Mouse (Mus musculus): ENCODE results near the gene Tmco5. TPM values are rescaled to one million over a fixed set of nuclear protein-coding genes. Genes with fewer than 3 reads are reported as not detected.

The Tmco5 gene
- polyA plus RNA-seq (2012; ENCODE audit: low replicate concordance): not detected in 2 replicates

DNA sequence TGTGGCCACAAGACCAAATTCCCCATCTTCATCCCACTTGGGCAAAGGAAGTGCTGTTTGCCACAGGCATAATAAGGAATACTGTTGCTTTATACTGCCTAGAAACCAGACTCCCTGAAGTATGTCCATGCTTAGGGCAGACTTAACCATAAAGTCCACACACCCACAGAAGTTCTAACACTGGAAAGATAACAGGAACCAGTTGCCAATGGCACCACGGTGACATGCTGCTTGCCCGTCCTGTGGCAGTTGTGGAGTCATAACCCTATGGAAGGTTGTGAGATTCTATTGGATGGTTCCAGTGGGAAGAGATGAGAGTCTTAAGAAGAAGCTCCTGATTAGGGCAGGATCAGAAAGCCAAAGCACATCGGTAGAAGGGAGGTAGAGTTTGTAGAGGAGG is at the start of gene Tmco5:
Tmco5 (plus strand) TSS at position 301 of the 400 bp plus-strand sequence.

Other genes with a start within 250 kb of the Tmco5 start
- gene Spred1, start 242.7 kb downstream of the Tmco5 start, polyA plus RNA-seq (2012; ENCODE audit: low replicate concordance): 3.6 and 4.6 TPM in 2 replicates